Mouse (Mus musculus): Measurements from ENCODE around the gene Gsg1. TPM values are rescaled to one million over a fixed set of nuclear protein-coding genes. Genes with fewer than 3 reads are reported as not detected.

Gene Gsg1
- polyA plus RNA-seq, 1 experiment from 2014 or later = 0.55 TPM

DNA sequence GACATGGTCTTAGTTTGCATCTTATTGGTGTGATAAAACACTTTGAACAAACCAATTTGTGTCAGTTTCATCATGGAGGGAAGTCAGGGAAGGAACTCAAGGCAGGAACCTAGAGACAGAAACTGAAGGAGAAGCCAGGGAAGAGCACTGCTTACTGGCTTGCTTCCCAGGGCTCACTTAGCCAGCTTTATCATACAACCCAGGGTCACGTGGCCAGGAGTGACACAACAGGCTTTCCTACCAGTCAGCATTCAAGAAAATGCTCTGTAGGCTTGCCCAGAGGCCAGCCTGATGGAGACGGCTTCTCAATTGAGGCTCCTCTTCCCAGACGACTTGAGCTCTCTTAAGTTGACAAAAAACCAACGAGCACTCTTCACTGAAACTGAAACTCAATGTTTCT lies 59.2 kb downstream of the Gsg1 start:
- H3K27ac ChIP-seq (ENCODE audit: low read depth, low read length) = no peak overlapping the region
- DNase-seq (ENCODE audit: low spot score) (no peak), ATAC-seq (no peak)
- no peaks in the 10 kb centered on the region for H3K27me3 ChIP-seq (replicated peaks; ENCODE audit: control insufficient read depth, insufficient read depth, low read length)
- WGBS = 76% methylated on average over 4 of the region's 4 CpGs
- peaks cover 15% of the 10 kb centered on the region for H3K4me1 ChIP-seq (ENCODE audit: control insufficient read depth, insufficient read depth, low read length)
- H3K4me3 ChIP-seq (ENCODE audit: low read depth, low read length) = no peak overlapping the region
- no peaks in the 10 kb centered on the region for H3K36me3 ChIP-seq (ENCODE audit: control insufficient read depth, insufficient read depth, low read length)
- H3K9me3 ChIP-seq (replicated peaks; ENCODE audit: control insufficient read depth, low read length) = no peaks in the 10 kb centered on the region
- no peak overlapping the region for H3K4me2 ChIP-seq (ENCODE audit: low read length)
- H3K9ac ChIP-seq (ENCODE audit: low read length) = no peak overlapping the region

DNA sequence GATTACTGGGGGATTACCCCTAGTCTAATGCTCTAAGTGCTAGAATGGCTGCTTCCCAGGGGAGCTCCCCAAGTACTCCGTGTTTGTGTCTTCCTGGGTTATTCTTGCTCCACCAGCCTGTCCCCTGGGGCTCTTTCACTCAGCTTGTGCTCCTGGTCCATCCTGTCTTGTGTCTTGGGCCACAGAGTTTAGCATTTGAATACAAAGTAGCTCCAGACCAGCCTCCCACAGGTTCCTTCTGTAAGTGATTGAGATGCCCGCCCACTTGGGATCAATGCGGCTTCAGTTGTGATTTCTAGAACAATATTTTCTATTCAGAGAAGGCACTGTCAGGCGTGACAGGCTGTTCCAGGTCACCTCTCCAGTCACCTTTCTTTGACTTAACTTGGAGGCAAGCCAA lies 60.4 kb downstream of the Gsg1 start:
- Histone ChIP-seq H3K4me1 (ENCODE audit: control insufficient read depth, insufficient read depth, low read length) (peaks cover 5% of the 10 kb centered on the region; the same call in 1 of the 2 replicates), H3K4me2 (ENCODE audit: low read length) (no peak overlapping the region), H3K36me3 (ENCODE audit: control insufficient read depth, insufficient read depth, low read length) (no peaks in the 10 kb centered on the region), H3K27ac (ENCODE audit: low read depth, low read length) (no peak overlapping the region), H3K9ac (ENCODE audit: low read length) (no peak overlapping the region), H3K4me3 (ENCODE audit: low read depth, low read length) (no peak overlapping the region), H3K9me3 (replicated peaks; ENCODE audit: control insufficient read depth, low read length) (no peaks in the 10 kb centered on the region), H3K27me3 (replicated peaks; ENCODE audit: control insufficient read depth, insufficient read depth, low read length) (no peaks in the 10 kb centered on the region)
- ATAC-seq (no peak), DNase-seq (ENCODE audit: low spot score) (no peak)
- WGBS = 33% methylated on average over 4 of the region's 4 CpGs

DNA sequence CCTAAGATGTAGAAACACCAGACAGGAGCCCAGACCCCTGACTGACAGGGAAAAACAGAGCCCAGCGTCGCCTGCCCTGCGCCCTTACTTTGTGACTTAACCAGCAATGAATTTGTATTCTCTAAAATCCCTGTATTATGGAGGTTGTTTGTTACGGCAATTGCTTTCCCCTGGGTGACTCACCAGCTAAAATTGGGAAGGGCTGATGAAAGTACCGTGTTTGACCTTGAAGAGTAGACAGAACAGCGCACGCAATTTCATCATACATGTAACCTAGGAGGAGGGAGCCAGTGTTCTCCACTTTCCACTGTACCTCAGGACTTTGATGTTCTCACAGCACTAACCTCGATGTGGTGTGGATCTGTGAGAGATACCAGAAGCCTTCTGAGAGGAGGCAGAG lies 61.2 kb downstream of the Gsg1 start:
- Histone ChIP-seq H3K27me3 (replicated peaks; ENCODE audit: control insufficient read depth, insufficient read depth, low read length) (no peaks in the 10 kb centered on the region), H3K9me3 (replicated peaks; ENCODE audit: control insufficient read depth, low read length) (no peaks in the 10 kb centered on the region), H3K27ac (ENCODE audit: low read depth, low read length) (no peak overlapping the region), H3K4me2 (ENCODE audit: low read length) (no peak overlapping the region), H3K4me3 (ENCODE audit: low read depth, low read length) (no peak overlapping the region), H3K36me3 (ENCODE audit: control insufficient read depth, insufficient read depth, low read length) (no peaks in the 10 kb centered on the region), H3K4me1 (ENCODE audit: control insufficient read depth, insufficient read depth, low read length) (peaks cover 3% of the 10 kb centered on the region; the same call in 1 of the 2 replicates), H3K9ac (ENCODE audit: low read length) (no peak overlapping the region)
- WGBS = 81% methylated on average over 8 of the region's 8 CpGs
- ATAC-seq (no peak), DNase-seq (ENCODE audit: low spot score) (no peak)

DNA sequence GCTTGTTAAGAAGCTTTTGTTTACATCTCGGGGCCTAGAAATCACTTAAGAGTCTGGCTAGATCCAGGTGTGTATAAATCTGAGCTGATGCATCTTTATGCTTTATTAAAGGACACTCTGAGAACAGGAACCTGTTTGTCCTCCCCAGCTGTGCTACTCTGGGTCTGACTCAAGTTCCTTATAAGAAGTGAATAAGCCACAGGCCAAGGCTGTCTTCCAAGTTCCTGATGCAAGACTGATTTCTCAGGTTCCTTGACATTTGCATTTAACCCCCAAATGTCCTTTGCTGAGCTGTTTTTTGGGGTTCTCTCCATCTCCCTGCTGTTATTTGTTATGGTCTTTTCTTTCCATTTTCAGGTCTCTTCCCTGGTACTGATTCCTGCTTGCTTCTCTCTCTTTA lies 62.2 kb downstream of the Gsg1 start:
- Histone ChIP-seq H3K9ac (ENCODE audit: low read length) (no peak overlapping the region), H3K4me2 (ENCODE audit: low read length) (no peak overlapping the region), H3K4me3 (ENCODE audit: low read depth, low read length) (no peak overlapping the region), H3K27ac (ENCODE audit: low read depth, low read length) (no peak overlapping the region), H3K36me3 (ENCODE audit: control insufficient read depth, insufficient read depth, low read length) (no peaks in the 10 kb centered on the region), H3K9me3 (replicated peaks; ENCODE audit: control insufficient read depth, low read length) (no peaks in the 10 kb centered on the region), H3K27me3 (replicated peaks; ENCODE audit: control insufficient read depth, insufficient read depth, low read length) (no peaks in the 10 kb centered on the region), H3K4me1 (ENCODE audit: control insufficient read depth, insufficient read depth, low read length) (no peaks in the 10 kb centered on the region; the same call in 1 of the 2 replicates)
- ATAC-seq (no peak), DNase-seq (ENCODE audit: low spot score) (no peak)
- WGBS = 85% methylated on average over 1 of the region's 1 CpGs

DNA sequence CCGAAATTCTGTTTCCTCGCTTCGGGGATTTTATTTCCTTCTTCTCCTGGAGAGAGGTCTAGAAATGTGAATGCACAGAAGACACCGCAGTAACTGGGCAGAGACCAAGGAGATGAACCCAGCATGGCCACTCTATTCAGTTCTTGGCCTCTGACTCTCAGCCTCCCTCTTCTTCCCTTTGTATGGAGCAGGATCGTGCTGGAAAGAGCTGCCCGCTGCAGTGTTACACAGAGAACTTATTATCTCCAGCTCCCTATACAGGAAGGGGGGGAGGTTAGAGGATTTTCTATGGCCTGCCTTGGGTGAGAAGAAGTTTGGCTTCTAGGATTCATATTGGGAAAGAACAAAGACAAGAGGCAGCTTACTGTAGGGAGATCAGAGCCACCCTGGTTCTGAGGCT lies 64.0 kb downstream of the Gsg1 start:
- H3K36me3 ChIP-seq (ENCODE audit: control insufficient read depth, insufficient read depth, low read length) = no peaks in the 10 kb centered on the region
- ATAC-seq = no peak
- no peak for DNase-seq (ENCODE audit: low spot score)

DNA sequence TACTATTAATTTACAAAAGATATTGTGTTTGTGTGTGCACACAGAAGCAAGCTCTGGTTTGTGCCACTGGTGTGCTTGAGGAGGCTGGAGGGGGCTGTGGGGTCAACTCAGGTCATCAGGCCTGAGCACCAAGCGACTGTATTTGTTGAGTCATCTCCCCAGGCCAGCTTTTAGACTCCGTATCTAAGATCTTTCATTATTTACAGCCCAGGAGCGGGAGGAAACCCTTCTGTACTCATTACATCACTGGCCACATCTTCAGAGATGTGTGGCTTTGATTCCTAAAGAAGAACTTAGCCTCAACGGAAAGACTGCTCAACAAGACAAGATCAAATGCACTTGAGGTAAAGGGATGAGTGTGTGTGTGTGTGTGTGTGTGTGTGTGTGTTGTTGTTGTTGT lies 65.5 kb downstream of the Gsg1 start:
- no peak overlapping the region for H3K9ac ChIP-seq (ENCODE audit: low read length)
- H3K27ac ChIP-seq (ENCODE audit: low read depth, low read length) = no peak overlapping the region
- DNase-seq (ENCODE audit: low spot score) = no peak
- H3K4me1 ChIP-seq (ENCODE audit: control insufficient read depth, insufficient read depth, low read length) = no peaks in the 10 kb centered on the region; the same call in 1 of the 2 replicates
- WGBS = 85% methylated on average over 4 of the region's 4 CpGs
- H3K36me3 ChIP-seq (ENCODE audit: control insufficient read depth, insufficient read depth, low read length) = no peaks in the 10 kb centered on the region
- H3K27me3 ChIP-seq (replicated peaks; ENCODE audit: control insufficient read depth, insufficient read depth, low read length) = no peaks in the 10 kb centered on the region
- no peak overlapping the region for H3K4me3 ChIP-seq (ENCODE audit: low read depth, low read length)
- H3K4me2 ChIP-seq (ENCODE audit: low read length) = no peak overlapping the region
- no peaks in the 10 kb centered on the region for H3K9me3 ChIP-seq (replicated peaks; ENCODE audit: control insufficient read depth, low read length)
- ATAC-seq = no peak

More for the DNA sequence above, 64.0 kb downstream of the Gsg1 start:
- no peaks in the 10 kb centered on the region for H3K9me3 ChIP-seq (replicated peaks; ENCODE audit: control insufficient read depth, low read length)
- no peak overlapping the region for H3K4me2 ChIP-seq (ENCODE audit: low read length)
- 63% methylated on average over 6 of the region's 6 CpGs for WGBS
- no peak overlapping the region for H3K4me3 ChIP-seq (ENCODE audit: low read depth, low read length)
- no peak overlapping the region for H3K27ac ChIP-seq (ENCODE audit: low read depth, low read length)
- H3K9ac ChIP-seq (ENCODE audit: low read length) = no peak overlapping the region
- no peaks in the 10 kb centered on the region; the same call in 1 of the 2 replicates for H3K4me1 ChIP-seq (ENCODE audit: control insufficient read depth, insufficient read depth, low read length)
- no peaks in the 10 kb centered on the region for H3K27me3 ChIP-seq (replicated peaks; ENCODE audit: control insufficient read depth, insufficient read depth, low read length)

Other genes starting within 250 kb of the Gsg1 start
- gene Ddx47, start 242.7 kb downstream of the Gsg1 start, polyA plus RNA-seq (2014; fragmentation: Nextera tagmentation; extraction: Ambion mirVana) = 79.8 and 87.1 TPM in 2 replicates
- 0.61 and 0.95 TPM in 2 replicates for gene Gprc5a, start 188.7 kb downstream of the Gsg1 start, polyA plus RNA-seq (2014; fragmentation: Nextera tagmentation; extraction: Ambion mirVana)
- gene Gprc5d, start 136.1 kb downstream of the Gsg1 start, polyA plus RNA-seq (2014; fragmentation: Nextera tagmentation; extraction: Ambion mirVana) = not detected in 2 replicates
- 75.5 and 95.1 TPM in 2 replicates for gene Fam234b, start 56.4 kb downstream of the Gsg1 start, polyA plus RNA-seq (2014; fragmentation: Nextera tagmentation; extraction: Ambion mirVana)
- gene Hebp1, start 56.3 kb downstream of the Gsg1 start, polyA plus RNA-seq (2014; fragmentation: Nextera tagmentation; extraction: Ambion mirVana) = 4.6 and 6.8 TPM in 2 replicates
- not detected in 2 replicates for gene Pbp2, start 56.1 kb upstream of the Gsg1 start, polyA plus RNA-seq (2014; fragmentation: Nextera tagmentation; extraction: Ambion mirVana)
- gene Emp1, start 108.2 kb upstream of the Gsg1 start, polyA plus RNA-seq (2014; fragmentation: Nextera tagmentation; extraction: Ambion mirVana) = 3.4 and 3.5 TPM in 2 replicates